Mouse (Mus musculus) testis, adult 2 months (tissue): ENCODE measurements around the gene Gm11563. TPM values are rescaled to one million over a fixed set of nuclear protein-coding genes. Genes with fewer than 3 reads are reported as not detected.
"Not testable (repeated sequence)": the region's sequence is repeated elsewhere in the genome, so short reads cannot be mapped to it uniquely, and the experiment has no call there.

Experiments
- H3K27ac ChIP-seq: fragments of 200-500 bp; 2 replicates; pipeline ENCODE4 v1.5.1; 2012; ENCODE audit warnings: low read depth, low read length; ENCODE audit not compliant: control insufficient read depth, insufficient read depth
- H3K27me3 ChIP-seq: fragments of 200-500 bp; 2 replicates; pipeline ENCODE4 v1.6.1; 2012; ENCODE audit warnings: mild to moderate bottlenecking, low read length, moderate library complexity; ENCODE audit not compliant: control insufficient read depth, insufficient read depth
- H3K36me3 ChIP-seq: fragments of 200-500 bp; 2 replicates; pipeline ENCODE4 v1.6.1; 2012; ENCODE audit warnings: mild to moderate bottlenecking, low read length; ENCODE audit not compliant: control insufficient read depth, insufficient read depth
- H3K4me1 ChIP-seq: fragments of 200-500 bp; 2 replicates; pipeline ENCODE4 v1.6.1; 2012; ENCODE audit warnings: low read length; ENCODE audit not compliant: control insufficient read depth, insufficient read depth
- H3K4me3 ChIP-seq: fragments of 200-500 bp; 2 replicates; pipeline ENCODE4 v1.5.1; 2012; ENCODE audit warnings: low read depth, mild to moderate bottlenecking, low read length, moderate library complexity, mixed read lengths; ENCODE audit not compliant: control insufficient read depth
- CTCF ChIP-seq: fragments of 200-500 bp; IDR thresholded peaks from 2 replicates; pipeline ENCODE4 v1.5.1; 2012; ENCODE audit warnings: low read depth, mild to moderate bottlenecking, inconsistent platforms, low read length, moderate library complexity; ENCODE audit not compliant: control insufficient read depth, insufficient read depth, insufficient replicate concordance
- POLR2A ChIP-seq: fragments of 200-500 bp; IDR thresholded peaks from 2 replicates; pipeline ENCODE4 v1.6.1; 2012; ENCODE audit warnings: low read depth, mild to moderate bottlenecking, inconsistent platforms, low read length, moderate library complexity; ENCODE audit not compliant: control insufficient read depth
- polyA plus RNA-seq: library from polyadenylated mRNA; depleted of rRNA; stranded (reverse); fragments of >200 nt; gene quantifications from 2 replicates; pipeline ENCODE4 v1.2.3, GENCODE M21; 2012; rRNA removed

Gm11563 gene
- polyA plus RNA-seq, 1 experiment: not detected

DNA sequence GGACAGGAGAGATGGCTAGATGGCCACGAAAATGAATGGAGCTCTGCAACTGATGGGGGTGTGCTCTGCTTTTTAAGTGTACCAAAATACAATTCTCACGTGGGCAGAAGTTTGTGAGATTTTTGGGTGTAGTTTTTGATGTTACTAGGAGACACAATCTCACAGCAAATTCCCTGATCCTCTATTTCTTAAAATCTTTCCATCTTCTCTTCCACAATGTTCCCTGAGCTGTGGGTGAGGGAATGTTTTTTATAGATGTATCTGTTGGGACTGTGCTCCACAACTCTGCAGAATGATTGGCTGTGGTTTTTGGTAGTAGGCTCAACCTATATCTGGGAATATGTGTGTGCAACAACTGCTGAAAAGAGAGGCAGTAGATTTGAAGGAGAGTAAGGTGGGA lies 25.5 kb downstream of the Gm11563 start:
- H3K27ac ChIP-seq: no peak overlapping the region
- H3K4me1 ChIP-seq: no peaks in the 10 kb centered on the region
- H3K27me3 ChIP-seq: no peaks in the 10 kb centered on the region
- no peak overlapping the region for H3K4me3 ChIP-seq
- no peaks in the 10 kb centered on the region for H3K36me3 ChIP-seq
- TF ChIP-seq CTCF: no peak
- TF ChIP-seq POLR2A: no peak

DNA sequence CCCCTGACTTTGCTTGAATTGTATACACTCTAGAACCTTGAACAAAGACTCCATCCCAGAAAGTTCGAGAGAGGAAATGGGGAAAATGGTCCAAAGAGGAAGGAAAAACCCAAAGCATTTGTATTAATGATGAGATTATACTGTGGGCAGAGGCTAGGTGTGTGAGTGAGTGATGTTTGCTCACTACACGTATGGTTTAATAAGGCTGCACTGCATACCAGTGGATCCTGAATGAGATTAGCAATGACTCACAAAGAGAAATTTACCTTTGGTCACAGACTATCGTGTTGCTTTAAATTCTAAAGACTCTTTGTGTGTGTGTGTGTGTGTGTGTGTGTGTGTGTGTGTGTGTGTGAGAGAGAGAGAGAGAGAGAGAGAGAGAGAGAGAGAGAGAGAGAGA lies 27.9 kb downstream of the Gm11563 start:
- TF ChIP-seq CTCF (no peak), POLR2A (no peak)
- no peaks in the 10 kb centered on the region for H3K36me3 ChIP-seq
- no peaks in the 10 kb centered on the region for H3K4me1 ChIP-seq
- H3K4me3 ChIP-seq: no peak overlapping the region
- no peaks in the 10 kb centered on the region for H3K27me3 ChIP-seq
- no peak overlapping the region for H3K27ac ChIP-seq

DNA sequence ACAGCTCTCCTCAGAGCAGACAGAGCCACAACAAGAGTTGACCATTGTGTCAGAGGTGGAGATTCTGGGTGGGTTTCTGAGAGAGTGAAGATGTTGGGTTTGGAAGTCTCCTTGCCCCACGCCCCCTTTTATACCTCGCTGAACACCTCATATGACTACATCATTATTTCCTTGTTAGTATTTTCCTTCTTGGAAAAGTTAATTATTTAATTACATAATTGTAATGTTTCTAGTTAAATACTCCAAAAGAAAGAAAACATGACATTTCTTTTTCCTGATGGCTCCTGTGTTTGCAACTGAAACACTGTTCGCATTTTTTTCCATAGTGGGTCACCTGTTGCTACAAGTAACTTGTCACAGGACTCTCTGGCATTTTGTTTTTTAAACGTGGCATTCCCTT lies 30.6 kb downstream of the Gm11563 start, which contains the start of gene Krtap4-1:
TSS of gene Krtap4-1 (minus strand) at position 101 of the 400 bp plus-strand sequence.
- Histone ChIP-seq H3K4me1 (no peaks in the 10 kb centered on the region), H3K36me3 (no peaks in the 10 kb centered on the region), H3K27ac (no peak within 1 kb of the TSS), H3K27me3 (no peaks in the 10 kb centered on the region), H3K4me3 (no peak within 1 kb of the TSS)
- TF ChIP-seq POLR2A (no peak), CTCF (no peak)

DNA sequence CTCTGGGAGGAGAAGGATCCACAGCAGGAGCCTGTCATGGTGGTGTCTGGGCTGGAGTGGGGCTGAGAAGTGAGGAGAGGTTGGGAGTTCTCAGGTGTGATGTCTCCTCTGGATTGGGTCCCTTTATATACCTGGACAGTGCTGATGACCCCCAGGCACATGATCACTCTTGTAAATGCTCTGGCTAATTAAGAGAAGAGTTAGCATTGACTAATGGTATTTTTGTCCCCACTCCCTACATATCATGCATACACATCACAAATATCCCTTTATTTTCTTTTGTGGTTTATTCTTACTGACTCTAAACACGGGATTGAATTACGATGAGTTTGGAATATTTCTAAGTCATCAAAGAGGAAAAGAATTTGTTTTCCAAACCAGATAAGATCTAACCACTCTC lies 38.4 kb downstream of the Gm11563 start, which contains the start of gene Gm11562:
TSS of gene Gm11562 (minus strand) at position 101 of the 400 bp plus-strand sequence.
- H3K36me3 ChIP-seq: no peaks in the 10 kb centered on the region
- H3K27me3 ChIP-seq: no peaks in the 10 kb centered on the region
- H3K4me1 ChIP-seq: no peaks in the 10 kb centered on the region
- TF ChIP-seq POLR2A (no peak), CTCF (no peak)
- H3K27ac ChIP-seq: no peak within 1 kb of the TSS
- no peak within 1 kb of the TSS for H3K4me3 ChIP-seq

DNA sequence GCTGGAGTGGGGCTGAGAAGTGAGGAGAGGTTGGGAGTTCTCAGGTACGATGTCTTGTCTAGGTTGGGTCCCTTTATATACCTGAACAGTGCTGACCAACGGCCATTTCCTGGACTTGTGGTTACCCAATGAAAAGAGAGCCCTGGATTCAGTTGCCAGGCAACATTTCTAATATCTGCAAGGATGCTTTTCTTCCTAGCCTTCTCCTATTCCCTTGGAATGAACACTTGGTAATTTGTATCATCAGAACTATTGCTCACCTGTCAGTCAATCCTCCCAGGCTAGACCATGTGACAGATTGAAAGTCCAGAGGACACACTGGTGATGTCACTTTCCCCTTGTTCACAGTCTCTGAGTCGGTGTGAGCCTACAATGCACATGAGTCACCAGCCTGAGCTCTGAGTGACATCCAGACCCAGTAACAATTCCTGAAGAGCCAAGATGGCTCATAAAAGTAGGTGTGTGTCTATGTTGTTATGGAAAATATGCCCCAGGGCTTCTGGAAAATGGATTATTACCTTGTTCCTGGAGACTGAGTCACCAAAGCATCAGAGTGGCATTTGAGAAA lies 43.9 kb downstream of the Gm11563 start, which contains the start of gene Krtap2-4:
TSS of gene Krtap2-4 (minus strand) at position 51 of the 568 bp plus-strand sequence.
- Histone ChIP-seq H3K4me1 (no peaks in the 10 kb centered on the region), H3K36me3 (no peaks in the 10 kb centered on the region), H3K4me3 (no peak within 1 kb of the TSS), H3K27ac (no peak within 1 kb of the TSS), H3K27me3 (no peaks in the 10 kb centered on the region)
- TF ChIP-seq POLR2A: no peak

DNA sequence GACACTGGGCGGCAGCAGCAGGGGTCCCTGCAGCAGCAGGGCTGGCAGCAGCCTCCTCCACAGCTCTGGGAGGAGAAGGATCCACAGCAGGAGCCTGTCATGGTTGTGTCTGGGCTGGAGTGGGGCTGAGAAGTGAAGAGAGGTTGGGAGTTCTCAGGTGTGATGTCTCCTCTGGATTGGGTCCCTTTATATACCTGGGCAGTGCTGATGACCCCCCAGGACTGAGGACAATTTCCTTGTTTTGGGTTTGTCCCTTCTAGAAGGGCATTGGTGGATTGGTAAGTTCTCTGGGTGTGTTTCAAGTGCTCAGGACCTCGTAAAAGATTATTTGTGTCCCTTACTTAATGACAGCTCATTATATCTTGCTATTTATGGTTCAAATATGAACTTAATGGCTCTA lies 48.7 kb downstream of the Gm11563 start, which contains the start of gene Gm11937:
TSS of gene Gm11937 (minus strand) at position 101 of the 400 bp plus-strand sequence.
- not testable (repeated sequence) for H3K36me3 ChIP-seq, H3K27me3 ChIP-seq, H3K27ac ChIP-seq, H3K4me1 ChIP-seq, H3K4me3 ChIP-seq

DNA sequence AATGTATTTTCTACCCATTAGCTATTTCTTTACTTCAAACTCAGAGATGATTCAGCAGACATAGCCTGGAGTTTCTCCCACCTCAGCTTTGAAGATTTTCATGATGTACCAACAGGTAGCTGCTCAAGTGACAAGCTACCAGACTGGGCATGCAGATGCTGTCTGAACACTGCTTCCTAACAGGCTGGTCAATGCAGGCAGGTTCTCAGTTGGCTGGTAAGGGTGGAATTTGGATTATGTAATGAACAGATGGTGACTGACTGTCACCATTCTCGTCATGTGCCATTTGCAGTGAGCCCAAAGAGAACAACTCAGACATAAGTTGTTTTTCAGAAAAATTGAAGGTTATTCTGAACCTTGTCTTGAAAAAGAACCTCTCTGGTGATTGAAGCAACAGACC lies 49.6 kb downstream of the Gm11563 start:
- Histone ChIP-seq H3K36me3 (no peaks in the 10 kb centered on the region), H3K4me1 (no peaks in the 10 kb centered on the region), H3K27ac (no peak overlapping the region), H3K27me3 (no peaks in the 10 kb centered on the region), H3K4me3 (no peak overlapping the region)
- no peak for TF ChIP-seq POLR2A
- no peak for TF ChIP-seq CTCF

Other genes with a start within 250 kb of the Gm11563 start
- 0.07 TPM in 1 of 2 replicates, not detected in the other for gene Krt12, start 236.7 kb downstream of the Gm11563 start, polyA plus RNA-seq
- gene Krt20, start 220.8 kb downstream of the Gm11563 start, polyA plus RNA-seq: 0.06 and 0.14 TPM in 2 replicates
- gene Krt23, start 165.8 kb downstream of the Gm11563 start, polyA plus RNA-seq: 0.24 and 0.53 TPM in 2 replicates
- 0.22 and 0.26 TPM in 2 replicates for gene Krt39, start 137.6 kb downstream of the Gm11563 start, polyA plus RNA-seq
- not detected in 2 replicates for gene Krt40, start 115.8 kb downstream of the Gm11563 start, polyA plus RNA-seq
- gene Krtap3-3, start 108.1 kb downstream of the Gm11563 start, polyA plus RNA-seq: not detected in 2 replicates
- gene Krtap3-2, start 102.1 kb downstream of the Gm11563 start, polyA plus RNA-seq: not detected in 2 replicates
- not detected in 2 replicates for gene Gm11939, start 99.5 kb downstream of the Gm11563 start, polyA plus RNA-seq
- 0.48 TPM in 1 of 2 replicates, not detected in the other for gene Krtap3-1, start 92.3 kb downstream of the Gm11563 start, polyA plus RNA-seq
- gene Krtap1-5, start 77.9 kb downstream of the Gm11563 start, polyA plus RNA-seq: not detected in 2 replicates
- gene Krtap1-4, start 75.3 kb downstream of the Gm11563 start, polyA plus RNA-seq: not detected in 2 replicates
- 0.12 TPM in 1 of 2 replicates, not detected in the other for gene Krtap1-3, start 67.6 kb downstream of the Gm11563 start, polyA plus RNA-seq
- not detected in 2 replicates for gene Krtap9-3, start 60.9 kb downstream of the Gm11563 start, polyA plus RNA-seq
- not detected in 2 replicates for gene Gm11938, start 55.7 kb downstream of the Gm11563 start, polyA plus RNA-seq
- not detected in 2 replicates for gene Gm11937, start 48.8 kb downstream of the Gm11563 start, polyA plus RNA-seq
- 0.13 and 0.26 TPM in 2 replicates for gene Krtap2-4, start 44.1 kb downstream of the Gm11563 start, polyA plus RNA-seq
- not detected in 2 replicates for gene Gm11562, start 38.5 kb downstream of the Gm11563 start, polyA plus RNA-seq
- gene Krtap4-1, start 30.7 kb downstream of the Gm11563 start, polyA plus RNA-seq: not detected in 2 replicates
- not detected in 2 replicates for gene Krtap4-2, start 23.9 kb downstream of the Gm11563 start, polyA plus RNA-seq
- not detected in 2 replicates for gene Krtap4-7, start 14.9 kb downstream of the Gm11563 start, polyA plus RNA-seq
- not detected in 2 replicates for gene Gm11555, start 8.7 kb downstream of the Gm11563 start, polyA plus RNA-seq
- gene Krtap4-6, start 7.0 kb upstream of the Gm11563 start, polyA plus RNA-seq: 0.15 TPM in 1 of 2 replicates, not detected in the other
- gene Gm14190, start 31.8 kb upstream of the Gm11563 start, polyA plus RNA-seq: not detected in 2 replicates
- gene Gm14180, start 75.3 kb upstream of the Gm11563 start, polyA plus RNA-seq: not detected in 2 replicates
- not detected in 2 replicates for gene Gm11595, start 114.0 kb upstream of the Gm11563 start, polyA plus RNA-seq
- gene Krtap4-8, start 121.7 kb upstream of the Gm11563 start, polyA plus RNA-seq: not detected in 2 replicates
- gene Krtap4-9, start 126.2 kb upstream of the Gm11563 start, polyA plus RNA-seq: not detected in 2 replicates
- not detected in 2 replicates for gene Gm11596, start 134.5 kb upstream of the Gm11563 start, polyA plus RNA-seq
- gene Gm11569, start 140.0 kb upstream of the Gm11563 start, polyA plus RNA-seq: not detected in 2 replicates
- gene Gm11554, start 145.5 kb upstream of the Gm11563 start, polyA plus RNA-seq: not detected in 2 replicates
- gene Krtap4-13, start 150.9 kb upstream of the Gm11563 start, polyA plus RNA-seq: 0.14 and 0.28 TPM in 2 replicates
- 0.22 and 0.34 TPM in 2 replicates for gene Gm11564, start 156.7 kb upstream of the Gm11563 start, polyA plus RNA-seq
- not detected in 2 replicates for gene 2300003K06Rik, start 179.1 kb upstream of the Gm11563 start, polyA plus RNA-seq
- gene Krtap4-16, start 192.6 kb upstream of the Gm11563 start, polyA plus RNA-seq: not detected in 2 replicates
- gene Gm11568, start 199.0 kb upstream of the Gm11563 start, polyA plus RNA-seq: not detected in 2 replicates
- not detected in 2 replicates for gene Gm11559, start 205.5 kb upstream of the Gm11563 start, polyA plus RNA-seq
- not detected in 2 replicates for gene Krtap9-1, start 214.4 kb upstream of the Gm11563 start, polyA plus RNA-seq
- gene Gm11567, start 220.2 kb upstream of the Gm11563 start, polyA plus RNA-seq: not detected in 2 replicates
- not detected in 2 replicates for gene Krtap31-1, start 249.0 kb upstream of the Gm11563 start, polyA plus RNA-seq